Mouse (Mus musculus) CH12.LX (cell line): ENCODE measurements around the gene Pigl. TPM values are rescaled to one million over a fixed set of nuclear protein-coding genes. Genes with fewer than 3 reads are reported as not detected.

Experiments used
- DNase-seq: peaks from one replicate; pipeline ENCODE4 v3.0.0-alpha.2; 2013; ENCODE audit errors: extremely low read depth
- H3K27ac ChIP-seq: 2 replicates; pipeline ENCODE4 v1.5.1; 2012; ENCODE audit warnings: low read depth, mild to moderate bottlenecking, control low read depth, moderate library complexity; ENCODE audit not compliant: insufficient read depth
- H3K27me3 ChIP-seq: replicated peaks from 2 replicates; pipeline ENCODE3; 2012; ENCODE audit warnings: inconsistent platforms
- H3K36me3 ChIP-seq, 2 experiments: replicated peaks in 1 of 2; 2 replicates each; pipeline versions ENCODE3 to v1.6.1; 2012; ENCODE audit warnings: inconsistent platforms in 1 of 2, low read length in 1 of 2, mild to moderate bottlenecking in 1 of 2, mixed read lengths in 1 of 2, moderate library complexity in 1 of 2; ENCODE audit not compliant: control insufficient read depth in 1 of 2, insufficient read depth in 1 of 2
- H3K4me1 ChIP-seq, 2 experiments: 2 replicates each; pipeline ENCODE4 v1.6.1; 2012; ENCODE audit warnings: inconsistent platforms in 1 of 2, moderate library complexity in 1 of 2; ENCODE audit not compliant: insufficient read depth in 2 of 2, control insufficient read depth in 1 of 2
- H3K4me2 ChIP-seq: 2 replicates; pipeline ENCODE4 v1.6.1; 2012; ENCODE audit warnings: low read depth, mild to moderate bottlenecking, control low read depth; ENCODE audit not compliant: poor library complexity, insufficient read depth, severe bottlenecking
- H3K4me3 ChIP-seq, 3 experiments: fragments of 150-350 bp in 1 of 3; sonication (generic) in 1 of 3; replicated peaks in 1 of 3; 2 replicates each; pipeline versions ENCODE3 to v1.5.1; 2011 to 2012; ENCODE audit warnings: low read depth in 2 of 3, low read length in 2 of 3, mild to moderate bottlenecking in 2 of 3, moderate library complexity in 2 of 3, control low read depth in 1 of 3, improper control_type of control experiment in 1 of 3, inconsistent platforms in 1 of 3, mixed read lengths in 1 of 3; ENCODE audit not compliant: poor library complexity in 1 of 3
- H3K79me2 ChIP-seq: replicated peaks from 2 replicates; pipeline ENCODE4 v1.6.1; 2012; ENCODE audit warnings: mild to moderate bottlenecking, moderate library complexity; ENCODE audit not compliant: control insufficient read depth, poor library complexity, insufficient read depth, severe bottlenecking; ENCODE audit errors: extremely low read depth
- H3K9ac ChIP-seq: 2 replicates; pipeline ENCODE4 v1.6.1; 2012; ENCODE audit warnings: low read depth, mild to moderate bottlenecking, control low read depth, moderate library complexity; ENCODE audit not compliant: insufficient read depth
- H3K9me3 ChIP-seq: replicated peaks from 2 replicates; pipeline ENCODE3; 2012; ENCODE audit warnings: low read length, inconsistent platforms, mixed read lengths
- BHLHE40 ChIP-seq: IDR thresholded peaks from 2 replicates; pipeline ENCODE4 v1.6.1; 2011; ENCODE audit warnings: mild to moderate bottlenecking, low read depth, low read length, improper control_type of control experiment
- CHD1 ChIP-seq: IDR thresholded peaks from 2 replicates; pipeline ENCODE4 v1.6.1; 2012; ENCODE audit warnings: low read depth, low read length, improper control_type of control experiment, inconsistent platforms
- CTCF ChIP-seq, 2 experiments: IDR thresholded peaks in 1 of 2; conservative IDR thresholded peaks in 1 of 2; 2 replicates each; pipeline ENCODE4 v1.5.1; 2011 to 2012; ENCODE audit warnings: low read depth in 2 of 2, low read length in 2 of 2, improper control_type of control experiment in 1 of 2, inconsistent platforms in 1 of 2, mild to moderate bottlenecking in 1 of 2, moderate library complexity in 1 of 2
- HCFC1 ChIP-seq: IDR thresholded peaks from 2 replicates; pipeline ENCODE4 v1.6.1; 2012; ENCODE audit warnings: low read depth, mild to moderate bottlenecking, inconsistent platforms, low read length, improper control_type of control experiment
- IRF4 ChIP-seq: IDR thresholded peaks from 2 replicates; pipeline ENCODE4 v1.6.1; 2014; ENCODE audit warnings: low read depth, mild to moderate bottlenecking, inconsistent platforms, low read length, improper control_type of control experiment
- MAFK ChIP-seq: IDR thresholded peaks from 2 replicates; pipeline ENCODE4 v1.6.1; 2011; ENCODE audit warnings: low read length, improper control_type of control experiment; ENCODE audit not compliant: insufficient replicate concordance
- SMC3 ChIP-seq: IDR thresholded peaks from 2 replicates; pipeline ENCODE4 v1.6.1; 2011; ENCODE audit warnings: low read depth, low read length, improper control_type of control experiment
- TCF12 ChIP-seq: IDR thresholded peaks from 2 replicates; pipeline ENCODE4 v1.6.1; 2014; ENCODE audit warnings: low read depth, mild to moderate bottlenecking, inconsistent platforms, low read length, improper control_type of control experiment
- ZMIZ1 ChIP-seq: IDR thresholded peaks from 2 replicates; pipeline ENCODE4 v1.6.1; 2012; ENCODE audit warnings: low read depth, mild to moderate bottlenecking, inconsistent platforms, low read length, improper control_type of control experiment
- ZNF384 ChIP-seq: IDR thresholded peaks from 2 replicates; pipeline ENCODE4 v1.6.1; 2012; ENCODE audit warnings: low read depth, low read length, improper control_type of control experiment, inconsistent platforms
- dilution Hi-C: fragments of 300-500 bp; cut with MboI; formaldehyde crosslinking; loops from 2 replicates; pipeline ENCODE4 v1.14.3; 2020; ENCODE audit warnings: low sequenced_read_pairs; ENCODE audit not compliant: extremely low pct_unique_long_range_greater_than_20kb, extremely low pct_ligation_motif_present
- in situ Hi-C: fragments of 300-500 bp; cut with MboI; formaldehyde crosslinking; loops from 3 replicates; pipeline ENCODE4 v1.14.3; 2019; ENCODE audit warnings: low sequenced_read_pairs, low pct_ligation_motif_present, low pct_unique_long_range_greater_than_20kb, mixed read lengths
- polyA plus RNA-seq: library from polyadenylated mRNA; unstranded; fragments of >175 nt; gene quantifications from 2 replicates; pipeline ENCODE4 v1.2.1, GENCODE M21; 2012; ENCODE audit warnings: low read depth; ENCODE audit not compliant: insufficient read length
- total RNA-seq, 2 experiments: library from RNA; depleted of rRNA; stranded (reverse); fragments of 300-350 nt in 1 of 2; fragments of >200 nt in 1 of 2; gene quantifications; 2 replicates each; pipeline ENCODE4 v1.2.3; 2012 to 2014

Pigl gene
- total and polyA plus RNA-seq, 3 experiments: 4.4 to 9.1 (median 5.6) TPM

- TF ChIP-seq HCFC1 (no peak), MAFK (no peak), SMC3 (no peak), CHD1 (no peak), IRF4 (no peak), ZMIZ1 (no peak)
- TF ChIP-seq, all 38 proteins: peak for 0
- dilution Hi-C loops: no loop called here
- no peak overlapping the region for H3K27ac ChIP-seq
These were observed 43.2 kb upstream of the Pigl start for GRCm38 (mm10) chr11:62415026-62415425.

GRCm38 (mm10) chr11:62424525-62424924, 33.7 kb upstream of the Pigl start:
- TF ChIP-seq CTCF (conservative IDR thresholded peaks at IDR 0.05 in 1 of 2, IDR thresholded peaks at IDR 0.05 in 1 of 2; ENCODE audit: low read depth in 2 of 2, low read length in 2 of 2): peak in 1 of 2 experiments; percentile 37; a peak in 2 of 4 replicates
- no peak for TF ChIP-seq ZNF384
- Histone ChIP-seq H3K9me3 (no peaks in the 10 kb centered on the region), H3K79me2 (peaks cover 12% of the 10 kb centered on the region), H3K27ac (no peak overlapping the region), H3K9ac (no peak overlapping the region), H3K4me3 (no peak overlapping the region), H3K27me3 (no peaks in the 10 kb centered on the region), H3K4me2 (no peak overlapping the region), H3K36me3 (peaks cover 26 to 66% of the 10 kb centered on the region in 2 experiments), H3K4me1 (no peaks in the 10 kb centered on the region)
- in situ Hi-C loops (no loop called here), dilution Hi-C loops (no loop called here)
- no peak for DNase-seq

More at GRCm38 (mm10) chr11:62415026-62415425, 43.2 kb upstream of the Pigl start:
- in situ Hi-C loops: no loop called here
- Histone ChIP-seq H3K4me3 (no peak overlapping the region), H3K79me2 (peaks cover 8% of the 10 kb centered on the region; the same call in 1 of the 2 replicates), H3K9ac (no peak overlapping the region), H3K4me1 (peaks cover 0 to 6% of the 10 kb centered on the region in 2 experiments; a peak in 1 of 4 replicates), H3K9me3 (no peaks in the 10 kb centered on the region), H3K36me3 (peaks cover 47 to 64% of the 10 kb centered on the region in 2 experiments), H3K27me3 (no peaks in the 10 kb centered on the region), H3K4me2 (no peak overlapping the region)
- DNase-seq: no peak

GRCm38 (mm10) chr11:62426266-62426665, 32.0 kb upstream of the Pigl start:
- Histone ChIP-seq H3K79me2 (peaks cover 13% of the 10 kb centered on the region), H3K9ac (no peak overlapping the region), H3K27ac (no peak overlapping the region), H3K36me3 (peaks cover 22 to 66% of the 10 kb centered on the region in 2 experiments), H3K4me3 (no peak overlapping the region), H3K27me3 (no peaks in the 10 kb centered on the region), H3K4me1 (no peaks in the 10 kb centered on the region), H3K9me3 (no peaks in the 10 kb centered on the region), H3K4me2 (no peak overlapping the region)
- dilution Hi-C loops: no loop called here
- in situ Hi-C loops: no loop called here
- TF ChIP-seq ZMIZ1 (no peak), TCF12 (no peak), CHD1 (no peak), BHLHE40 (no peak)
- no peak for DNase-seq
